Comparison of ENCODE assay signal across 8 mouse cellular contexts in the genomic region with DNA sequence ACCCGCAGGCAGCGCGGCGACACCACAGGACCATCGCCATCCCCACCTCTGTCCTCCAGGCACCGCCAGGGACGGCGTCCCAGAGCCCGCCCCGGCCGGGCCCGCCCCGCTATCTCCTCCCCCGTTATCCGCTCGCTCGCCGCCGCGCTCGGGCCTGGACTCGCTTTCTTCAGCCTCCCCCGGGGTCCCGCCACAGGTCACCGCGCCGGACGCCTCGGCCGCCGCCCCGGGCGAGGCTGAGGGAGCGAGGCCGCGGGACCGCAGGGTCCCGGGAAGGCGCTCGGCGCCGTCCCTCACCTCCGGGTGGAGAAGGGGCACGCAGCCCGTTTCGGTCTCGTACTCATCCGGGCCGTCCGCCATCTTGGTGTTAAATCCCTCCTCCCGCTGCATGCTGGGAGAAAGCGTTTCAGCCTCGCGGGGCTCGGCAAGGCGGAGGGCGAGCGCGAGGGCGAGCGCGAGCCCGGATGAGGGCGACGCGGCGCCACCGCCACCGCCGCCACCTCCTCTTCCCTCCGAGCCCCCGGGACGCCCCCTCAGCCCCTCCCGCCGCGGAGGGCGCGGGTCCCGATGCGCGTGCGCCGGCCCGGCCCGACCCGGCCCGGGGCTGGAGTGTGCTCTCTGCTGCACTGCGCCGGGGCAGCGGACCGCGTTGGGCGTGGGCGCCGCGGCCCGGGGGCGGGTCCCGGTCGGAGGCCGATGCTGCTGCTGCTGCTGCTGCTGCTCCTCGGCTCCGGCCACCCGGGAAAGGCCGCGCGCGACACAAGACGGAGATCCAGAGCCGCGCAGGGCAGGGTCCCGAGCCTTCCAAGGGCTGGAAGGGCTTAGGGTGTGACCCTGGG. TPM values are rescaled to one million over a fixed set of nuclear protein-coding genes. Genes with fewer than 3 reads are reported as not detected.
A peak's percentile ranks its signal among the peaks of the same experiment; 100 is the strongest.
DNase-seq lines count a peak whose midpoint lies in the region; ATAC-seq lines count a peak whose summit lies in the region.

Gene Zdhhc17, minus strand, starts transcription at position 500 of the 839 bp plus-strand sequence.

- no peaks in the 10 kb centered on the region for H3K27me3 ChIP-seq in intestine, embryonic 14.5 days (replicated peaks; ENCODE audit: control insufficient read depth, insufficient read depth, low read length)

- WGBS in intestine, embryonic 14.5 days = under 1% methylated on average over 74 of the region's 112 CpGs

- H3K4me2 ChIP-seq in intestine, embryonic 14.5 days (ENCODE audit: low read length) = peak within 1 kb of the TSS; percentile 96

- H3K4me1 ChIP-seq in intestine, embryonic 14.5 days (replicated peaks; ENCODE audit: control insufficient read depth, insufficient read depth, low read length) = peaks cover 2% of the 10 kb centered on the region; the same call in 1 of the 2 replicates

- ATAC-seq in intestine, embryonic 14.5 days (replicated peaks; ENCODE audit: low FRiP score, low TSS enrichment, low read depth) = peak; percentile 92
- ATAC-seq in megakaryocyte-erythroid progenitor cell, adult 5-6 weeks (replicated peaks; ENCODE audit: low FRiP score, low TSS enrichment, poor library complexity, severe bottlenecking) = peak; percentile 63

- no peaks in the 10 kb centered on the region for H3K9me3 ChIP-seq in intestine, embryonic 14.5 days (ENCODE audit: control insufficient read depth, low read length)

- no peaks in the 10 kb centered on the region for H3K36me3 ChIP-seq in intestine, embryonic 14.5 days (ENCODE audit: control insufficient read depth, insufficient read depth, low read length)

- DNase-seq in adrenal gland, adult 2 months = peak; percentile 94
- peak; percentile 97 for DNase-seq in embryo, embryonic 11 days
- peak; percentile 85 for DNase-seq in gastrocnemius, postnatal 25 days
- DNase-seq in intestine, embryonic 14.5 days (ENCODE audit: low spot score) = peak; percentile 95
- peak; percentile 87 to 88 for DNase-seq in left cerebral cortex, postnatal 14 days (ENCODE audit: low spot score in 2 of 2)
- peak; percentile 86 for DNase-seq in right cerebral cortex, postnatal 14 days
- DNase-seq in urinary bladder, postnatal 25 days (ENCODE audit: low spot score) = peak; percentile 75

- intact Hi-C loops in left cerebral cortex, postnatal 14 days (cut with DNase I) = loop anchor here (5.0 kb wide), 1 partner anchor 87 kb away; no protein-coding TSS in a partner anchor

- peak within 1 kb of the TSS; percentile 98 for H3K9ac ChIP-seq in intestine, embryonic 14.5 days (ENCODE audit: low read length)

- H3K4me3 ChIP-seq in intestine, embryonic 14.5 days (ENCODE audit: low read depth, low read length) = peak within 1 kb of the TSS; percentile 61

- peak within 1 kb of the TSS; percentile 98 for H3K27ac ChIP-seq in intestine, embryonic 14.5 days (ENCODE audit: low read depth)

RNA-seq across cellular contexts. Expression of gene Zdhhc17, which starts in this region (rescaled TPM):
- 10 to 100 TPM; 25.1 to 35.9 TPM for total RNA-seq in adrenal gland, adult 2 months (2021)
- 9.0 and 11.1 TPM in 2 replicates for polyA plus RNA-seq in adrenal gland, adult 2 months (2012; rRNA removed)
- total RNA-seq in gastrocnemius, postnatal 25 days (2021) = 10 to 100 TPM; 18.3 to 18.8 TPM
- polyA plus RNA-seq in intestine, embryonic 14.5 days (2014; fragmentation: Nextera tagmentation; extraction: Ambion mirVana) = 25.0 and 26.3 TPM in 2 replicates
- 10 to 100 TPM; 87.8 to 89.5 TPM for total RNA-seq in left cerebral cortex, postnatal 14 days (2021)
- 34.3 and 50.3 TPM in 2 replicates for total RNA-seq in megakaryocyte-erythroid progenitor cell, adult 5-6 weeks (2014; fragmentation: Nextera tagmentation)
- total RNA-seq in megakaryocyte-erythroid progenitor cell, adult 5-6 weeks (2017) = 37.7 and 40.9 TPM in 2 replicates

Comparison
In these comparisons a context has a peak if more than half of its experiments do, and no peak if none do; other contexts are left out.
1. Peak in every context shown above with its lines: DNase-seq, ATAC-seq, H3K4me3 ChIP-seq and H3K27ac ChIP-seq.